Mouse (Mus musculus): Measurements from ENCODE around the gene Ano10. TPM values are rescaled to one million over a fixed set of nuclear protein-coding genes. Genes with fewer than 3 reads are reported as not detected.
A peak's percentile ranks its signal among the peaks of the same experiment; 100 is the strongest.

Ano10 gene
- polyA plus RNA-seq (2014; fragmentation: Nextera tagmentation; extraction: Ambion mirVana): 48.1 and 53.1 TPM in 2 replicates

DNA sequence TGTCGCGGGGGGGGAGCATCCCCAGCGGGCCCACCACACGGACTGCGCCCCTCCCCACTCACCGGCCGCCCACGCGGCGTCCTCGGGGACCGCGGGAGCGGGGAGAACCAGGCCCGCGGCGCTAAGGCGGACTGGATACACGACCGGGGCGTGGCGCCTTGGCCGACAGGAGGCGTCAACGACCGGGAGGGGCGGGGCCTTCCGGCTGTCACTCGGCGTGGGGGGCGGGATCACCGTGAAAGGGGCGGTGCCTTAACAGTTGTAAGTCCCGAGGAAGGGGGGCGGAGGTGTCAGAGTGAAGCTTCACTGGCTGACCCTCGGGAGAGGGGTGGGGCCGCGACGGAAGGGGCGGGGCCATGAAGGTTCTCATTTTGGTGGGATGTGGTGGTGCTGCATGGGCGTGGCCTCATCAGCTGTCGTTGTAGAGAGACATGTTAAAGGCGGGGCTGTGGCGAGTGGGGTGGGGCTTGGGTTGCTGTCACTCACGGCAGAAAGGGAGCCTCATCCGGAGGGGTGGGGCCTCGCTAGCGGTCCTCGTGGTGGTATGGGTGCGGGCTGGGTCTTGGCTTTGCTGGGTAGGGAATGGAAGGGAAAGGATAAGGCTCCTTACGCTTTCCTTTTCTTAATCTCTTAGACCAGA is at the start of gene Ano10:
Ano10 (minus strand) TSS at position 182 of the 640 bp plus-strand sequence.
- H3K4me1 ChIP-seq (ENCODE audit: control insufficient read depth, insufficient read depth, low read length): peaks cover 13% of the 10 kb centered on the region
- H3K4me3 ChIP-seq (ENCODE audit: low read depth, low read length): peak within 1 kb of the TSS; percentile 80
- no peaks in the 10 kb centered on the region for H3K36me3 ChIP-seq (ENCODE audit: control insufficient read depth, insufficient read depth, low read length)
- peak within 1 kb of the TSS; percentile 85 for H3K9ac ChIP-seq (replicated peaks; ENCODE audit: low read depth, low read length)
- H3K27ac ChIP-seq (ENCODE audit: low read depth, low read length): peak within 1 kb of the TSS; percentile 85
- no peaks in the 10 kb centered on the region for H3K27me3 ChIP-seq (ENCODE audit: control insufficient read depth, insufficient read depth, low read length)
- no peaks in the 10 kb centered on the region for H3K9me3 ChIP-seq (ENCODE audit: control insufficient read depth, low read length)
- WGBS: under 1% methylated on average over 46 of the region's 51 CpGs
- ATAC-seq (ENCODE audit: low read depth): peak; percentile 97
- H3K4me2 ChIP-seq (ENCODE audit: low read depth, low read length): peak within 1 kb of the TSS; percentile 72

DNA sequence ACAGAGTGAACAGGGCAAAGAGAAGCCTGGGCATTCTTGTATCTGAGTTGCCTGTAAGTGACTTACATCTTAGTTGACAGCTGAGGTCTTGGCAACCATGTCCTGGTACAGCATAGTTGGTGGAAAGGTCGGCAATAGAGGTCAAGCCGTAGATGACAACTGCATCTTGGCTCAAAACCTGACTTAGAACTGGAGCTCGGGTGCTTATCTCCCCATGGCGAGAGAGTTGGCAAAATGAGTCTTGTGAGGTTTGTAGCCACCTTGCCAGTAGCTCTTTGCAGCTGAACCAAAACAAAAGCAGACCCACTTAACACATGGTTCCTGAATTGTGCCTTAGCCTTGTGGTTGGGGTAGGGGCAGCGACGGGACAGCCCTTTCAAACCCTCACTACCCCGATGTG is 49.2 kb upstream of the Ano10 start:
- Histone ChIP-seq H3K4me3 (ENCODE audit: low read depth, low read length) (no peak overlapping the region), H3K4me2 (ENCODE audit: low read depth, low read length) (no peak overlapping the region), H3K27me3 (ENCODE audit: control insufficient read depth, insufficient read depth, low read length) (no peaks in the 10 kb centered on the region), H3K36me3 (ENCODE audit: control insufficient read depth, insufficient read depth, low read length) (no peaks in the 10 kb centered on the region), H3K9ac (replicated peaks; ENCODE audit: low read depth, low read length) (no peak overlapping the region), H3K27ac (ENCODE audit: low read depth, low read length) (no peak overlapping the region), H3K4me1 (ENCODE audit: control insufficient read depth, insufficient read depth, low read length) (no peaks in the 10 kb centered on the region), H3K9me3 (ENCODE audit: control insufficient read depth, low read length) (no peaks in the 10 kb centered on the region)
- no peak for ATAC-seq (ENCODE audit: low read depth)
- 95% methylated on average over 7 of the region's 7 CpGs for WGBS

DNA sequence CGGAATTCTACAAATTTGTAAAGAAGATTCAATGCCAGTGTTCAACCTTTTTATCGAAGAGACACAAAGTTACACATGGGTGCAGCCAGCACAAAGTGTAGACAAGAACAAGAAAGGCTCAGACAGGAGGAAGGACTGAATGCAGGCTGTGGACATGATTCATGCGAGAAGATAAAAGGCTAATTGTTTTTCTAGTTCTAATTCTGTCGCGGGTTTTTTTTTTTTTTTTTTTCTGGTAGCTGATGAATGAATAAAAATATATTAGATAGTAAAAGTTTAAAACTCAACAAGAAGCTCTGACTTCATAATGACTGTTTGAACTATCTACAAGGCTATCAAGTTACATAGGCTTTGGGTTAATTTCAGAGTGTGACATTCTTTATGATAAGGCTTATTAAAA is 45.7 kb upstream of the Ano10 start:
- Histone ChIP-seq H3K4me2 (ENCODE audit: low read depth, low read length) (no peak overlapping the region), H3K4me3 (ENCODE audit: low read depth, low read length) (no peak overlapping the region), H3K27me3 (ENCODE audit: control insufficient read depth, insufficient read depth, low read length) (no peaks in the 10 kb centered on the region), H3K9me3 (ENCODE audit: control insufficient read depth, low read length) (no peaks in the 10 kb centered on the region), H3K36me3 (ENCODE audit: control insufficient read depth, insufficient read depth, low read length) (no peaks in the 10 kb centered on the region), H3K27ac (ENCODE audit: low read depth, low read length) (no peak overlapping the region), H3K4me1 (ENCODE audit: control insufficient read depth, insufficient read depth, low read length) (no peaks in the 10 kb centered on the region), H3K9ac (replicated peaks; ENCODE audit: low read depth, low read length) (no peak overlapping the region)
- WGBS: 56% methylated on average over 5 of the region's 5 CpGs
- ATAC-seq (ENCODE audit: low read depth): no peak

DNA sequence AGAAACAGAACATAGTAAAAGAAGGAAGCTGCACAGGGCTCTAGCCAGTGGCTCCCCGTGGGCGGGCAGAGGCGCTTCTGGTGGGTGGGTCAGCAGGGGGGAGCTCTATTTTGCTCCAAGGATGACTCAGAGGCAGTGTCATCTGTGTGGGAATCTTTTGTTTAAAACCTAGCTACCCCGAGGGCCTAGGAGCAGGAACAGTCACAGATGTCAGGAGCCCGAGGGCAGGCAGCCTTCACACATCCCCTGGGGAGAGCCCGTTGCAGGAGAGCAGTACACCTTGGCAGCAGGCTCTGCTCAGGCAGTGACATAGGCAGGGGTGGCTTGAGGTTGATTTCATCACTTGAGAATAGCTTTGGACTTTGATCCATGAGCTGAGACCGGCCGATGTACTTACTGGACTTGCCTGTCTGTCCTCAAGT is 43.3 kb upstream of the Ano10 start:
- 42% methylated on average over 8 of the region's 8 CpGs for WGBS
- ATAC-seq (ENCODE audit: low read depth): no peak
- no peaks in the 10 kb centered on the region for H3K27me3 ChIP-seq (ENCODE audit: control insufficient read depth, insufficient read depth, low read length)
- H3K4me1 ChIP-seq (ENCODE audit: control insufficient read depth, insufficient read depth, low read length): no peaks in the 10 kb centered on the region
- H3K36me3 ChIP-seq (ENCODE audit: control insufficient read depth, insufficient read depth, low read length): no peaks in the 10 kb centered on the region
- H3K9ac ChIP-seq (replicated peaks; ENCODE audit: low read depth, low read length): no peak overlapping the region
- H3K9me3 ChIP-seq (ENCODE audit: control insufficient read depth, low read length): no peaks in the 10 kb centered on the region
- no peak overlapping the region for H3K27ac ChIP-seq (ENCODE audit: low read depth, low read length)
- H3K4me3 ChIP-seq (ENCODE audit: low read depth, low read length): no peak overlapping the region
- H3K4me2 ChIP-seq (ENCODE audit: low read depth, low read length): no peak overlapping the region

DNA sequence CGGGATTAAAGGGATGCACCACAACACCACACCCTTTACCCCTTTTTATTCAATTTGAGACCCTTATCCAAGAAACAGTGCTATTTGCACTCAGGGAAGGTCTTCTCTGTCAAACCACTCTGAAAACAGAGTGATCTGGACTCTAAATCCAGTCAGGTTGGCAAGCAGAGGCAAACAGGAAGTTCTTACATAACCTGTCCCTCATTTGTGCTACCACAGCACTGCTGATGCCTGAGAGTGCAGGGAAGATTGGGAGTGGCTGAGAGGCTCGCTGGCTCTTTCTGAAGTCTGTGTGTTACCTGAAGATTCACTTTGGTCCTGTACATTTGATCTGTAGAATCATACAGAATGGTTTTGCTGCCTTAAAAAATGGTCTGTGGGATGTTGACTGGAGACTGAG is 42.5 kb upstream of the Ano10 start:
- Histone ChIP-seq H3K36me3 (ENCODE audit: control insufficient read depth, insufficient read depth, low read length) (no peaks in the 10 kb centered on the region), H3K9me3 (ENCODE audit: control insufficient read depth, low read length) (no peaks in the 10 kb centered on the region), H3K4me1 (ENCODE audit: control insufficient read depth, insufficient read depth, low read length) (no peaks in the 10 kb centered on the region), H3K27me3 (ENCODE audit: control insufficient read depth, insufficient read depth, low read length) (no peaks in the 10 kb centered on the region), H3K9ac (replicated peaks; ENCODE audit: low read depth, low read length) (no peak overlapping the region), H3K4me3 (ENCODE audit: low read depth, low read length) (no peak overlapping the region), H3K27ac (ENCODE audit: low read depth, low read length) (no peak overlapping the region), H3K4me2 (ENCODE audit: low read depth, low read length) (no peak overlapping the region)
- no peak for ATAC-seq (ENCODE audit: low read depth)
- WGBS: 80% methylated on average over 2 of the region's 2 CpGs

DNA sequence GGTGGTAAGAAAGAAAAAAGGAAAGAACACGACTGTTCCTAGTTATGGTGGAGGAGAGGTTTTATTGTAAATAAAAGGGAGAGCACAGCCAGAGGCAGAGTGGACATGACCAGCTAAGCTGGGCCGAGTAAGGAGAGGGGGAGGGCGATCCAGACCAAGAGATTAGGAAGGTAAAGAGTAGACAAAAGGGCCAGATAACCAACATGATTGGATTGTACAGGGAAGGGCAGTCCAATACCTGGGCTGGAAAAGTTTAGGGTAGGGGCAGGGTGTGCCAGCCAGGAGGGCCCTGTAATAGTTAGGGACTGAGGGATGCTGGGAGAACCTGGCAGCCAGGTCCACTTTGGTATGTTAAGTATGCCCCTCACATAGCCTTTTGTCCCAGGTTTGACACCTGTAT is 34.0 kb upstream of the Ano10 start:
- H3K27me3 ChIP-seq (ENCODE audit: control insufficient read depth, insufficient read depth, low read length): no peaks in the 10 kb centered on the region
- H3K36me3 ChIP-seq (ENCODE audit: control insufficient read depth, insufficient read depth, low read length): no peaks in the 10 kb centered on the region
- no peak overlapping the region for H3K4me2 ChIP-seq (ENCODE audit: low read depth, low read length)
- H3K27ac ChIP-seq (ENCODE audit: low read depth, low read length): no peak overlapping the region
- no peak overlapping the region for H3K4me3 ChIP-seq (ENCODE audit: low read depth, low read length)
- H3K9me3 ChIP-seq (ENCODE audit: control insufficient read depth, low read length): no peaks in the 10 kb centered on the region
- H3K4me1 ChIP-seq (ENCODE audit: control insufficient read depth, insufficient read depth, low read length): no peaks in the 10 kb centered on the region
- WGBS: 82% methylated on average over 3 of the region's 3 CpGs
- ATAC-seq (ENCODE audit: low read depth): no peak
- H3K9ac ChIP-seq (replicated peaks; ENCODE audit: low read depth, low read length): no peak overlapping the region

DNA sequence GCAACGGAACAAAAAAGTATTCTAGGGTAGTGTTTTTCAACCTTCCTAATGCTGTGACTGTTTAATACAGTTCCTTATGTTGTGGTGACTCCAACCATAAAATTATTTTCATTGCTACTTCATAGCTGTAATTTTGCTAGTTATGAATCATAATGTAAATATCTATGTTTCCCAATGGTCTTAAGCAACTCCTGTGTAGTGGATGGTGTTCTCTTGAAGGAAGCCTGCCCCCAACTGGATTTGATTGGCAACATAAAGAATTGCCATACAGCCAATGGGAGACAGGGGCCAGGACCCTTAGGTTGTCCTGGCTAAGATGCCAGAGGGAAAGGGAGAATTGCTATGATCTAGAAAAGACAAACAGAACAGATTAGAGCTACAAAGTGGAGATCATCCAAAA is 31.8 kb upstream of the Ano10 start:
- Histone ChIP-seq H3K36me3 (ENCODE audit: control insufficient read depth, insufficient read depth, low read length) (no peaks in the 10 kb centered on the region), H3K27me3 (ENCODE audit: control insufficient read depth, insufficient read depth, low read length) (no peaks in the 10 kb centered on the region), H3K27ac (ENCODE audit: low read depth, low read length) (no peak overlapping the region), H3K4me1 (ENCODE audit: control insufficient read depth, insufficient read depth, low read length) (no peaks in the 10 kb centered on the region), H3K4me3 (ENCODE audit: low read depth, low read length) (no peak overlapping the region), H3K4me2 (ENCODE audit: low read depth, low read length) (no peak overlapping the region), H3K9ac (replicated peaks; ENCODE audit: low read depth, low read length) (no peak overlapping the region), H3K9me3 (ENCODE audit: control insufficient read depth, low read length) (no peaks in the 10 kb centered on the region)
- no peak for ATAC-seq (ENCODE audit: low read depth)
- WGBS: 95% methylated on average over 1 of the region's 1 CpGs

DNA sequence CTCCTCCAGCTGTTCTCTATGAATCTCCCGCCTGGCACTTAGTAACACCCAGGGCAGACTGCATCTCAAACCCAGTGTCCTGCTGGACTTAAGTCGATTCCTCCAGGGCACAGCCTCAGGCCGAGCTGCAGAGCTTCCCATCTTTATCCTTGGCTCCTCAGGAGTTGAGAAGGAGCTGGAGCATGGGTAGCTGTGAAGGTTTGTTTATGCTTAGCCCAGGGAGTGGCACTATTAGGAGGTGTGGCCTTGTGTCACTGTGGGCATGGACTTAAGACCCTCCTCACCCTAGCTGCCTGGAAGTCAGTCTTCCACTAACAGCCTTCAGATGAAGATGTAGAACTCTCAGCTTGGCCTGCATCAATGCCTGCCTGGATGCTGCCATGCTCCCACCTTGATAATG is 28.1 kb upstream of the Ano10 start:
- 81% methylated on average over 3 of the region's 3 CpGs for WGBS
- Histone ChIP-seq H3K36me3 (ENCODE audit: control insufficient read depth, insufficient read depth, low read length) (no peaks in the 10 kb centered on the region), H3K27me3 (ENCODE audit: control insufficient read depth, insufficient read depth, low read length) (no peaks in the 10 kb centered on the region), H3K4me3 (ENCODE audit: low read depth, low read length) (no peak overlapping the region), H3K9ac (replicated peaks; ENCODE audit: low read depth, low read length) (no peak overlapping the region), H3K4me2 (ENCODE audit: low read depth, low read length) (no peak overlapping the region), H3K9me3 (ENCODE audit: control insufficient read depth, low read length) (no peaks in the 10 kb centered on the region), H3K4me1 (ENCODE audit: control insufficient read depth, insufficient read depth, low read length) (no peaks in the 10 kb centered on the region), H3K27ac (ENCODE audit: low read depth, low read length) (no peak overlapping the region)
- no peak for ATAC-seq (ENCODE audit: low read depth)

DNA sequence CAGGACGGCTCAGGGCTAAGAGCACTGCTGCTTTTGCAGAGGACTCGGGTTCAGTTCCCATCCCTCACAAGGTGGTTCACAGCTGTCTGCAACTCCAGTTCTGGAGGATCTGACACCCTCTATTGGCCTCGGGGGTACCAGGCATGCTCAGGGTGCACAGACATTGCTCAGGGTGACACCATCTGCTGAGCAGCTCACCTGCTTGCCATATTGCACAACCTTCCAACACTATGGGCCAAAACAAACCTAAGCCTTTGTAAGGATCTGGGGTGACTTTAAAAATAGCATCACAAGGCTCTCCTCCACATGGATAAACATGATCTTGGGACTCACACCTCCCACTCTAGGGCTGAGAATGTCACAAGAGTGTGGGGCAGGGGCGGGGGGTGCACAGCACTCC is 26.4 kb upstream of the Ano10 start:
- Histone ChIP-seq H3K27me3 (ENCODE audit: control insufficient read depth, insufficient read depth, low read length) (no peaks in the 10 kb centered on the region), H3K36me3 (ENCODE audit: control insufficient read depth, insufficient read depth, low read length) (no peaks in the 10 kb centered on the region), H3K27ac (ENCODE audit: low read depth, low read length) (no peak overlapping the region), H3K4me1 (ENCODE audit: control insufficient read depth, insufficient read depth, low read length) (no peaks in the 10 kb centered on the region), H3K9me3 (ENCODE audit: control insufficient read depth, low read length) (no peaks in the 10 kb centered on the region), H3K9ac (replicated peaks; ENCODE audit: low read depth, low read length) (no peak overlapping the region), H3K4me3 (ENCODE audit: low read depth, low read length) (no peak overlapping the region), H3K4me2 (ENCODE audit: low read depth, low read length) (no peak overlapping the region)
- 93% methylated on average over 4 of the region's 4 CpGs for WGBS
- ATAC-seq (ENCODE audit: low read depth): no peak

Measured in neural tube, embryonic 14.5 days (tissue).